Mouse (Mus musculus) thymus, postnatal 14 days (tissue): ENCODE data around the gene Negr1.
"Not testable (repeated sequence)": the region's sequence is repeated elsewhere in the genome, so short reads cannot be mapped to it uniquely, and the experiment has no call there.

Experiments
- DNase-seq: peaks from one replicate; pipeline ENCODE4 v3.0.0; 2021

The Negr1 gene

GRCm38 (mm10) chr3:157036016-157036415 is 474.4 kb downstream of the Negr1 start:
- DNase-seq = no peak

- DNase-seq = no peak
Measured at GRCm38 (mm10) chr3:157036568-157036967, 475.0 kb downstream of the Negr1 start.

GRCm38 (mm10) chr3:157040619-157041018 is 479.0 kb downstream of the Negr1 start:
- no peak for DNase-seq

GRCm38 (mm10) chr3:157044565-157044964 is 483.0 kb downstream of the Negr1 start:
- no peak for DNase-seq

- not testable (repeated sequence) for DNase-seq
Measured at GRCm38 (mm10) chr3:157064438-157064837, 502.8 kb downstream of the Negr1 start.

- DNase-seq = no peak
Measured at GRCm38 (mm10) chr3:157066331-157066730, 504.7 kb downstream of the Negr1 start.

- DNase-seq = no peak
Measured at GRCm38 (mm10) chr3:157079250-157079965, 517.8 kb downstream of the Negr1 start.

- no peak for DNase-seq
Measured at GRCm38 (mm10) chr3:157079966-157080306, 518.3 kb downstream of the Negr1 start.

- DNase-seq = no peak
Measured at GRCm38 (mm10) chr3:157080585-157080984, 519.0 kb downstream of the Negr1 start.

- no peak for DNase-seq
Measured at GRCm38 (mm10) chr3:157082808-157083784, 521.5 kb downstream of the Negr1 start.

- DNase-seq = no peak
Measured at GRCm38 (mm10) chr3:157085180-157085579, 523.6 kb downstream of the Negr1 start.

- DNase-seq = no peak
Measured at GRCm38 (mm10) chr3:157090051-157090450, 528.5 kb downstream of the Negr1 start.

- DNase-seq = no peak
Measured at GRCm38 (mm10) chr3:157096284-157096683, 534.7 kb downstream of the Negr1 start.

GRCm38 (mm10) chr3:157097514-157097913 is 535.9 kb downstream of the Negr1 start:
- DNase-seq = no peak

- DNase-seq = no peak
Measured at GRCm38 (mm10) chr3:157098417-157098816, 536.8 kb downstream of the Negr1 start.

- no peak for DNase-seq
Measured at GRCm38 (mm10) chr3:157104866-157105579, 543.4 kb downstream of the Negr1 start.

- DNase-seq = no peak
Measured at GRCm38 (mm10) chr3:157105580-157106264, 544.1 kb downstream of the Negr1 start.

- DNase-seq = no peak
Measured at GRCm38 (mm10) chr3:157108156-157108555, 546.6 kb downstream of the Negr1 start.

- DNase-seq = no peak
Measured at GRCm38 (mm10) chr3:157109308-157109707, 547.7 kb downstream of the Negr1 start.

GRCm38 (mm10) chr3:157115105-157115760 is 553.6 kb downstream of the Negr1 start:
- DNase-seq = no peak

GRCm38 (mm10) chr3:157116024-157116423 is 554.4 kb downstream of the Negr1 start:
- DNase-seq = no peak

- DNase-seq = no peak
Measured at GRCm38 (mm10) chr3:157119916-157120315, 558.3 kb downstream of the Negr1 start.
